Mouse (Mus musculus) cerebellum, adult (tissue): ENCODE results near the gene Cfb.

ENCODE experiments used
- ATAC-seq: cut with Nextera tagmentation; 2 replicates; pipeline ENCODE4 v1.9.2; 2017; ENCODE audit warnings: mild to moderate bottlenecking, moderate library complexity, mixed read lengths; ENCODE audit not compliant: insufficient number of reproducible peaks, low FRiP score, low TSS enrichment

The Cfb gene

GRCm38 (mm10) chr17:34885615-34886014 lies 23.3 kb upstream of the Cfb start:
- ATAC-seq: no peak

- no peak for ATAC-seq
Measured at GRCm38 (mm10) chr17:34884704-34885103, 22.4 kb upstream of the Cfb start.

- no peak for ATAC-seq
Measured at GRCm38 (mm10) chr17:34883332-34883731, 21.0 kb upstream of the Cfb start.

- no peak for ATAC-seq
Measured at GRCm38 (mm10) chr17:34881683-34882310, 19.5 kb upstream of the Cfb start, which contains the start of gene Gm20547. Gene Gm20547 (minus strand): TSS chr17:34882042.

GRCm38 (mm10) chr17:34881166-34881565 lies 18.8 kb upstream of the Cfb start:
- ATAC-seq: no peak

GRCm38 (mm10) chr17:34879336-34879879 lies 17.1 kb upstream of the Cfb start, which contains the start of gene Zbtb12:
Gene Zbtb12 (plus strand): TSS chr17:34879483.
- ATAC-seq: no peak

- no peak for ATAC-seq
Measured at GRCm38 (mm10) chr17:34874321-34874720, 12.0 kb upstream of the Cfb start.

GRCm38 (mm10) chr17:34865981-34866380 lies 3.7 kb upstream of the Cfb start:
- ATAC-seq: no peak

GRCm38 (mm10) chr17:34861704-34862415 lies 458 bp downstream of the Cfb start:
- ATAC-seq: no peak

- ATAC-seq: no peak
Measured at GRCm38 (mm10) chr17:34860514-34860913, 1.8 kb downstream of the Cfb start.

GRCm38 (mm10) chr17:34858670-34859069 lies 3.6 kb downstream of the Cfb start:
- ATAC-seq: no peak

- ATAC-seq: no peak
Measured at GRCm38 (mm10) chr17:34855825-34856224, 6.5 kb downstream of the Cfb start.

GRCm38 (mm10) chr17:34854761-34855160 lies 7.6 kb downstream of the Cfb start:
- ATAC-seq: no peak

- no peak for ATAC-seq
Measured at GRCm38 (mm10) chr17:34853511-34853910, 8.8 kb downstream of the Cfb start.

- no peak for ATAC-seq
Measured at GRCm38 (mm10) chr17:34850517-34851125, 11.7 kb downstream of the Cfb start.

- ATAC-seq: peak; percentile 87
Measured at GRCm38 (mm10) chr17:34849722-34850516, 12.4 kb downstream of the Cfb start, which contains the start of the genes Skiv2l and Nelfe. Gene Skiv2l (minus strand): TSS chr17:34850210. Gene Nelfe (plus strand): TSS chr17:34850391.

- ATAC-seq: no peak
Measured at GRCm38 (mm10) chr17:34847615-34848014, 14.7 kb downstream of the Cfb start.

GRCm38 (mm10) chr17:34847192-34847591 lies 15.1 kb downstream of the Cfb start:
- ATAC-seq: no peak

- no peak for ATAC-seq
Measured at GRCm38 (mm10) chr17:34844884-34845283, 17.4 kb downstream of the Cfb start.

- no peak for ATAC-seq
Measured at GRCm38 (mm10) chr17:34840736-34841307, 21.5 kb downstream of the Cfb start.
